Mouse (Mus musculus): ENCODE data around the gene Tspan1. TPM values are rescaled to one million over a fixed set of nuclear protein-coding genes. Genes with fewer than 3 reads are reported as not detected.

Gene Tspan1
- polyA plus RNA-seq, 1 experiment from 2014 or later = 0.94 TPM

- no peak overlapping the region for H3K27ac ChIP-seq
- H3K4me3 ChIP-seq = no peak overlapping the region
- H3K9ac ChIP-seq = no peak overlapping the region
- 57% methylated on average over 3 of the region's 3 CpGs for WGBS
- no peaks in the 10 kb centered on the region for H3K9me3 ChIP-seq (replicated peaks)
- H3K36me3 ChIP-seq = no peaks in the 10 kb centered on the region
- H3K27me3 ChIP-seq = no peaks in the 10 kb centered on the region
- no peak overlapping the region for H3K4me2 ChIP-seq
- ATAC-seq (replicated peaks; ENCODE audit: insufficient number of reproducible peaks, insufficient read depth, low FRiP score, low read depth) = no peak
- H3K4me1 ChIP-seq (replicated peaks) = peaks cover 14% of the 10 kb centered on the region
Observed at GRCm38 (mm10) chr4:116182079-116182478, 14.7 kb upstream of the Tspan1 start.

GRCm38 (mm10) chr4:116177140-116177539, 9.7 kb upstream of the Tspan1 start:
- H3K9ac ChIP-seq = peak overlapping the region; percentile 40; the same call in 1 of the 2 replicates
- 31% methylated on average over 5 of the region's 5 CpGs for WGBS
- H3K4me1 ChIP-seq (replicated peaks) = peaks cover 37% of the 10 kb centered on the region
- H3K36me3 ChIP-seq = no peaks in the 10 kb centered on the region
- 0 out of 2 replicates have a peak overlapping the region, but pooled peaks have one; percentile 28 for H3K4me3 ChIP-seq
- peak; percentile 39; the same call in 1 of the 2 replicates for ATAC-seq (replicated peaks; ENCODE audit: insufficient number of reproducible peaks, insufficient read depth, low FRiP score, low read depth)
- H3K4me2 ChIP-seq = peak overlapping the region; percentile 60
- no peaks in the 10 kb centered on the region for H3K27me3 ChIP-seq
- H3K27ac ChIP-seq = peak overlapping the region; percentile 86
- H3K9me3 ChIP-seq (replicated peaks) = no peaks in the 10 kb centered on the region

GRCm38 (mm10) chr4:116176543-116176988, 9.2 kb upstream of the Tspan1 start:
- peak overlapping the region; percentile 40; the same call in 1 of the 2 replicates for H3K9ac ChIP-seq
- no peaks in the 10 kb centered on the region for H3K36me3 ChIP-seq
- ATAC-seq (replicated peaks; ENCODE audit: insufficient number of reproducible peaks, insufficient read depth, low FRiP score, low read depth) = peak; percentile 76
- peaks cover 37% of the 10 kb centered on the region for H3K4me1 ChIP-seq (replicated peaks)
- peak overlapping the region; percentile 86 for H3K27ac ChIP-seq
- peak overlapping the region; percentile 28 for H3K4me3 ChIP-seq
- peak overlapping the region; percentile 60 for H3K4me2 ChIP-seq
- no peaks in the 10 kb centered on the region for H3K27me3 ChIP-seq
- no peaks in the 10 kb centered on the region for H3K9me3 ChIP-seq (replicated peaks)
- 25% methylated on average over 10 of the region's 10 CpGs for WGBS

GRCm38 (mm10) chr4:116175711-116176542, 8.5 kb upstream of the Tspan1 start:
- Histone ChIP-seq H3K9me3 (replicated peaks) (no peaks in the 10 kb centered on the region), H3K9ac (0 out of 2 replicates have a peak overlapping the region, but pooled peaks have one; percentile 40), H3K4me2 (peak overlapping the region; percentile 60), H3K27me3 (no peaks in the 10 kb centered on the region), H3K36me3 (no peaks in the 10 kb centered on the region), H3K4me3 (peak overlapping the region; percentile 28), H3K27ac (peak overlapping the region; percentile 86), H3K4me1 (replicated peaks) (peaks cover 37% of the 10 kb centered on the region)
- WGBS = 31% methylated on average over 7 of the region's 7 CpGs
- ATAC-seq (replicated peaks; ENCODE audit: insufficient number of reproducible peaks, insufficient read depth, low FRiP score, low read depth) = peak; percentile 53

GRCm38 (mm10) chr4:116175136-116175535, 7.7 kb upstream of the Tspan1 start:
- H3K4me1 ChIP-seq (replicated peaks) = peaks cover 37% of the 10 kb centered on the region
- no peaks in the 10 kb centered on the region for H3K27me3 ChIP-seq
- peak overlapping the region; percentile 86 for H3K27ac ChIP-seq
- H3K4me2 ChIP-seq = no peak overlapping the region
- H3K36me3 ChIP-seq = no peaks in the 10 kb centered on the region
- no peak overlapping the region for H3K4me3 ChIP-seq
- no peak overlapping the region for H3K9ac ChIP-seq
- no peak for ATAC-seq (replicated peaks; ENCODE audit: insufficient number of reproducible peaks, insufficient read depth, low FRiP score, low read depth)
- H3K9me3 ChIP-seq (replicated peaks) = no peaks in the 10 kb centered on the region

- Histone ChIP-seq H3K9me3 (replicated peaks) (no peaks in the 10 kb centered on the region), H3K27ac (peak overlapping the region; percentile 86), H3K4me2 (no peak overlapping the region), H3K4me1 (replicated peaks) (peaks cover 37% of the 10 kb centered on the region), H3K27me3 (no peaks in the 10 kb centered on the region), H3K9ac (no peak overlapping the region), H3K4me3 (no peak overlapping the region), H3K36me3 (no peaks in the 10 kb centered on the region)
- peak; percentile 56; the same call in 1 of the 2 replicates for ATAC-seq (replicated peaks; ENCODE audit: insufficient number of reproducible peaks, insufficient read depth, low FRiP score, low read depth)
- 19% methylated on average over 6 of the region's 6 CpGs for WGBS
Observed at GRCm38 (mm10) chr4:116174466-116175116, 7.2 kb upstream of the Tspan1 start.

- Histone ChIP-seq H3K27me3 (no peaks in the 10 kb centered on the region), H3K4me1 (replicated peaks) (peaks cover 37% of the 10 kb centered on the region), H3K4me3 (no peak overlapping the region), H3K9ac (no peak overlapping the region), H3K4me2 (no peak overlapping the region), H3K9me3 (replicated peaks) (no peaks in the 10 kb centered on the region), H3K27ac (no peak overlapping the region), H3K36me3 (no peaks in the 10 kb centered on the region)
- ATAC-seq (replicated peaks; ENCODE audit: insufficient number of reproducible peaks, insufficient read depth, low FRiP score, low read depth) = no peak
- WGBS = 83% methylated on average over 4 of the region's 4 CpGs
Observed at GRCm38 (mm10) chr4:116173752-116174151, 6.4 kb upstream of the Tspan1 start.

GRCm38 (mm10) chr4:116173072-116173471, 5.7 kb upstream of the Tspan1 start, which contains the start of the genes 1700042G07Rik and Gm49337:
Gene 1700042G07Rik, plus strand, starts transcription at chr4:116173372.
Gene Gm49337, plus strand, starts transcription at chr4:116173384.
- no peak within 1 kb of the TSS for H3K9ac ChIP-seq
- 89% methylated on average over 6 of the region's 6 CpGs for WGBS

GRCm38 (mm10) chr4:116169353-116169672, 1.9 kb upstream of the Tspan1 start:
- H3K4me2 ChIP-seq = no peak overlapping the region
- H3K9me3 ChIP-seq (replicated peaks) = no peaks in the 10 kb centered on the region
- H3K27me3 ChIP-seq = no peaks in the 10 kb centered on the region
- no peak overlapping the region for H3K9ac ChIP-seq
- no peak overlapping the region for H3K4me3 ChIP-seq
- 72% methylated on average over 3 of the region's 3 CpGs for WGBS
- ATAC-seq (replicated peaks; ENCODE audit: insufficient number of reproducible peaks, insufficient read depth, low FRiP score, low read depth) = no peak
- H3K27ac ChIP-seq = no peak overlapping the region
- H3K4me1 ChIP-seq (replicated peaks) = peaks cover 8% of the 10 kb centered on the region
- H3K36me3 ChIP-seq = no peaks in the 10 kb centered on the region

More at GRCm38 (mm10) chr4:116173072-116173471, 5.7 kb upstream of the Tspan1 start, which contains the start of the genes 1700042G07Rik and Gm49337:
- Histone ChIP-seq H3K36me3 (no peaks in the 10 kb centered on the region), H3K27ac (peak within 1 kb of the TSS; percentile 86), H3K4me1 (replicated peaks) (peaks cover 37% of the 10 kb centered on the region), H3K4me3 (no peak within 1 kb of the TSS), H3K27me3 (no peaks in the 10 kb centered on the region), H3K9me3 (replicated peaks) (no peaks in the 10 kb centered on the region), H3K4me2 (no peak within 1 kb of the TSS)
- no peak for ATAC-seq (replicated peaks; ENCODE audit: insufficient number of reproducible peaks, insufficient read depth, low FRiP score, low read depth)

GRCm38 (mm10) chr4:116168617-116169352, 1.4 kb upstream of the Tspan1 start:
- H3K27ac ChIP-seq = no peak overlapping the region
- no peak; the same call in 1 of the 2 replicates for ATAC-seq (replicated peaks; ENCODE audit: insufficient number of reproducible peaks, insufficient read depth, low FRiP score, low read depth)
- peaks cover 3% of the 10 kb centered on the region; the same call in 1 of the 2 replicates for H3K4me1 ChIP-seq (replicated peaks)
- no peaks in the 10 kb centered on the region for H3K27me3 ChIP-seq
- no peak overlapping the region for H3K4me2 ChIP-seq
- H3K4me3 ChIP-seq = no peak overlapping the region
- WGBS = 77% methylated on average over 7 of the region's 8 CpGs
- no peaks in the 10 kb centered on the region for H3K36me3 ChIP-seq
- no peak overlapping the region for H3K9ac ChIP-seq
- no peaks in the 10 kb centered on the region for H3K9me3 ChIP-seq (replicated peaks)
